Mouse (Mus musculus) lung, embryonic 15.5 days (tissue): ENCODE measurements around the gene Vmn1r138. TPM values are rescaled to one million over a fixed set of nuclear protein-coding genes. Genes with fewer than 3 reads are reported as not detected.
"Not testable (repeated sequence)": the region's sequence is repeated elsewhere in the genome, so short reads cannot be mapped to it uniquely, and the experiment has no call there.

Experiments
- ATAC-seq: fragments of 200-750 bp; cut with Nextera tagmentation; 2 replicates; pipeline ENCODE4 v1.8.0; 2017; ENCODE audit warnings: moderate number of reproducible peaks, borderline replicate concordance; ENCODE audit not compliant: low FRiP score, low TSS enrichment; ENCODE audit errors: extremely low read depth
- H3K27ac ChIP-seq: fragments of 300-500 bp; sonication (generic); 2 replicates; pipeline ENCODE4 v1.5.1; 2015; ENCODE audit warnings: moderate library complexity, mild to moderate bottlenecking, inconsistent platforms
- H3K27me3 ChIP-seq: fragments of 300-500 bp; sonication (generic); 2 replicates; pipeline ENCODE4 v1.6.1; 2015; ENCODE audit warnings: inconsistent platforms
- H3K36me3 ChIP-seq: fragments of 300-500 bp; sonication (generic); 2 replicates; pipeline ENCODE4 v1.6.1; 2015; ENCODE audit warnings: inconsistent platforms
- H3K4me1 ChIP-seq: fragments of 300-500 bp; sonication (generic); 2 replicates; pipeline ENCODE4 v1.6.1; 2015; ENCODE audit warnings: inconsistent platforms
- H3K4me2 ChIP-seq: fragments of 300-500 bp; sonication (generic); 2 replicates; pipeline ENCODE4 v1.6.1; 2015; ENCODE audit warnings: inconsistent platforms, mild to moderate bottlenecking, moderate library complexity
- H3K4me3 ChIP-seq: fragments of 300-500 bp; sonication (generic); 2 replicates; pipeline ENCODE4 v1.5.1; 2015; ENCODE audit warnings: mild to moderate bottlenecking, inconsistent platforms
- H3K9ac ChIP-seq: fragments of 300-500 bp; sonication (generic); 2 replicates; pipeline ENCODE4 v1.6.1; 2015; ENCODE audit warnings: inconsistent platforms
- H3K9me3 ChIP-seq: fragments of 300-500 bp; sonication (generic); 2 replicates; pipeline ENCODE4 v1.6.1; 2016; ENCODE audit warnings: inconsistent platforms
- WGBS: fragments of 180-500 bp; shearing (Covaris S2); methylation state at CpG from one replicate; pipeline ENCODE4 v1.1.7; 2015; 5-methylcytosine and 5-hydroxymethylcytosine counted together
- polyA plus RNA-seq: library from polyadenylated mRNA; unstranded; fragments of >200 nt; fragmentation: Nextera tagmentation; extraction: Ambion mirVana; gene quantifications from 2 replicates; pipeline ENCODE4 v1.2.1, GENCODE M21; 2015

Vmn1r138 gene
- polyA plus RNA-seq = not detected in 2 replicates

GRCm38 (mm10) chr7:22028797-22029196, at the start of gene Vmn1r138:
Gene Vmn1r138 (minus strand): TSS chr7:22028897.
- not testable (repeated sequence) for H3K4me1 ChIP-seq, H3K27ac ChIP-seq, H3K9me3 ChIP-seq, H3K4me3 ChIP-seq, ATAC-seq, H3K36me3 ChIP-seq, H3K9ac ChIP-seq, H3K4me2 ChIP-seq, H3K27me3 ChIP-seq
- no CpG with 5 or more reads among the region's 2 CpGs for WGBS

- H3K36me3 ChIP-seq, H3K9me3 ChIP-seq, H3K27me3 ChIP-seq, H3K4me2 ChIP-seq, ATAC-seq, H3K4me3 ChIP-seq, H3K9ac ChIP-seq, H3K27ac ChIP-seq, H3K4me1 ChIP-seq: not testable (repeated sequence)
- WGBS = no CpG with 5 or more reads among the region's 7 CpGs
These were observed 40.1 kb upstream of the Vmn1r138 start, which contains the start of gene Vmn1r139 for GRCm38 (mm10) chr7:22068757-22069156. Gene Vmn1r139 (plus strand): TSS chr7:22069057.

- H3K9ac ChIP-seq, H3K4me3 ChIP-seq, ATAC-seq, H3K9me3 ChIP-seq, H3K27me3 ChIP-seq, H3K4me2 ChIP-seq, H3K36me3 ChIP-seq, H3K27ac ChIP-seq, H3K4me1 ChIP-seq: not testable (repeated sequence)
- no CpG with 5 or more reads among the region's 1 CpGs for WGBS
These were observed 27.5 kb upstream of the Vmn1r138 start, which contains the start of gene Gm6176 for GRCm38 (mm10) chr7:22056205-22056604. Gene Gm6176 (minus strand): TSS chr7:22056305.

GRCm38 (mm10) chr7:21994287-21994686, 34.4 kb downstream of the Vmn1r138 start, which contains the start of gene Vmn1r137:
Gene Vmn1r137 (plus strand): TSS chr7:21994587.
- not testable (repeated sequence) for ATAC-seq, H3K9me3 ChIP-seq, H3K9ac ChIP-seq, H3K36me3 ChIP-seq, H3K4me2 ChIP-seq, H3K4me1 ChIP-seq, H3K4me3 ChIP-seq, H3K27me3 ChIP-seq, H3K27ac ChIP-seq
- WGBS = no CpG with 5 or more reads among the region's 3 CpGs

Other genes with a start within 250 kb of the Vmn1r138 start
- gene Gm4177, start 232.2 kb downstream of the Vmn1r138 start, polyA plus RNA-seq = not detected in 2 replicates
- gene Vmn1r135, start 196.5 kb downstream of the Vmn1r138 start, polyA plus RNA-seq = not detected in 2 replicates
- not detected in 2 replicates for gene Gm5725, start 184.6 kb downstream of the Vmn1r138 start, polyA plus RNA-seq
- gene Gm5891, start 107.6 kb downstream of the Vmn1r138 start, polyA plus RNA-seq = not detected in 2 replicates
- gene Vmn1r137, start 34.3 kb downstream of the Vmn1r138 start, polyA plus RNA-seq = not detected in 2 replicates
- not detected in 2 replicates for gene Gm6176, start 27.4 kb upstream of the Vmn1r138 start, polyA plus RNA-seq
- not detected in 2 replicates for gene Vmn1r139, start 40.2 kb upstream of the Vmn1r138 start, polyA plus RNA-seq
- gene Gm16451, start 89.3 kb upstream of the Vmn1r138 start, polyA plus RNA-seq = not detected in 2 replicates
- gene Gm10666, start 105.8 kb upstream of the Vmn1r138 start, polyA plus RNA-seq = not detected in 2 replicates
- gene Vmn1r142, start 135.1 kb upstream of the Vmn1r138 start, polyA plus RNA-seq = not detected in 2 replicates
- gene Vmn1r143, start 160.5 kb upstream of the Vmn1r138 start, polyA plus RNA-seq = not detected in 2 replicates
- gene Gm8653, start 172.4 kb upstream of the Vmn1r138 start, polyA plus RNA-seq = not detected in 2 replicates
- not detected in 2 replicates for gene Gm8453, start 200.6 kb upstream of the Vmn1r138 start, polyA plus RNA-seq